Mouse (Mus musculus) heart, postnatal 0 days (tissue): ENCODE measurements at regions not wholly inside any gene's neighbourhood (a gene's known extent, or its start where the extent isn't known, plus 50 kb on each side); places are given as distances from the start of the nearest gene placed in this dataset.

Experiments used
- ATAC-seq: fragments of 200-750 bp; cut with Nextera tagmentation; 2 replicates; pipeline ENCODE4 v1.8.0; 2017; ENCODE audit warnings: low read depth, moderate number of reproducible peaks, moderate library complexity; ENCODE audit not compliant: insufficient read depth
- DNase-seq: peaks from one replicate; pipeline ENCODE4 v3.0.0-alpha.2; 2016; ENCODE audit warnings: low spot score
- H3K27ac ChIP-seq: fragments of 300-500 bp; sonication (generic); 2 replicates; pipeline ENCODE4 v1.5.1; 2014; ENCODE audit warnings: low read depth, mild to moderate bottlenecking
- H3K27me3 ChIP-seq: fragments of 300-500 bp; sonication (generic); 2 replicates; pipeline ENCODE4 v1.6.1; 2014; ENCODE audit warnings: low read length, mixed read lengths; ENCODE audit not compliant: control insufficient read depth, insufficient read depth
- H3K36me3 ChIP-seq: fragments of 300-500 bp; sonication (generic); replicated peaks from 2 replicates; pipeline ENCODE4 v1.6.1; 2014; ENCODE audit warnings: low read length, mixed read lengths; ENCODE audit not compliant: control insufficient read depth, insufficient read depth
- H3K4me1 ChIP-seq: fragments of 300-500 bp; sonication (generic); 2 replicates; pipeline ENCODE4 v1.6.1; 2014; ENCODE audit warnings: antibody characterized with exemption; ENCODE audit not compliant: control insufficient read depth, insufficient read depth
- H3K4me2 ChIP-seq: fragments of 300-500 bp; sonication (generic); 2 replicates; pipeline ENCODE4 v1.6.1; 2014; ENCODE audit warnings: low read depth, mild to moderate bottlenecking, low read length, moderate library complexity
- H3K4me3 ChIP-seq: fragments of 300-500 bp; sonication (generic); 2 replicates; pipeline ENCODE4 v1.5.1; 2014; ENCODE audit warnings: low read depth, low read length
- H3K9ac ChIP-seq: fragments of 300-500 bp; sonication (generic); replicated peaks from 2 replicates; pipeline ENCODE4 v1.6.1; 2014; ENCODE audit warnings: low read depth, low read length, mixed read lengths
- H3K9me3 ChIP-seq: fragments of 300-500 bp; sonication (generic); replicated peaks from 2 replicates; pipeline ENCODE4 v1.6.1; 2016; ENCODE audit warnings: low read length; ENCODE audit not compliant: control insufficient read depth
- CTCF ChIP-seq: IDR thresholded peaks from 2 replicates; pipeline ENCODE4 v1.5.1; 2016; ENCODE audit warnings: antibody characterized with exemption, control low read depth, low read depth
- EP300 ChIP-seq: IDR thresholded peaks from 2 replicates; pipeline ENCODE4 v1.6.1; 2016; ENCODE audit warnings: antibody characterized with exemption, low read depth
- WGBS: fragments of 180-500 bp; shearing (Covaris S2); extraction: QIAGEN DNeasy Blood & Tissue Kit; methylation state at CpG from one replicate; pipeline ENCODE4 v1.1.7; 2014; 5-methylcytosine and 5-hydroxymethylcytosine counted together

DNA sequence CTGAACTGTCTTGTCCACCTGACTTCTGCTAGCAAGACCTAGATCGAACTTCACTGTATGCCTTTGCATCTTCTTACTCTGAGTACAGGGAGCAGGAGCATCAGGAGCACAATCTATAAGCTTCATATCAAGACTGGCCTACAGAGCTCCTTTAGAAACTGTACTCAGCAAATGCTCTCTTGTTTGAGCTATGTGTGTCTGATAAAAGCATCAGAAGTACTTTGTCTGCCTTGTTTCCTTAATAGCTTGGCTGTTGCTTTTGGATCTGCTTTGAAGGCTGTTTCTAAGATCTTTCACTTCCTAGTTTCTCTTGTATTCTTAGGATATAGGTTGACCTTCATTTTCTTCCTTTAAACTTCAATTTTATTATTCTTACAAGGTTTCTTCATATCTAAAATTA is 175.3 kb upstream of the Cypt12 start:
- Histone ChIP-seq H3K36me3 (no peaks in the 10 kb centered on the region), H3K4me3 (no peak overlapping the region), H3K9me3 (no peaks in the 10 kb centered on the region), H3K9ac (no peak overlapping the region), H3K4me1 (no peaks in the 10 kb centered on the region), H3K4me2 (no peak overlapping the region), H3K27me3 (no peaks in the 10 kb centered on the region), H3K27ac (no peak overlapping the region)
- TF ChIP-seq CTCF = no peak
- no peak for TF ChIP-seq EP300
- ATAC-seq (no peak), DNase-seq (no peak)
- WGBS = 65% methylated on average over 1 of the region's 1 CpGs

GRCm38 (mm10) chr3:17779152-17779551 is 169.1 kb upstream of the Cypt12 start:
- WGBS = 49% methylated on average over 3 of the region's 3 CpGs
- H3K4me1 ChIP-seq = 0 out of 2 replicates have a peak, but pooled peaks cover 4% of the 10 kb centered on the region
- H3K4me3 ChIP-seq = no peak overlapping the region
- 0 out of 2 replicates have a peak, but pooled peaks cover 3% of the 10 kb centered on the region for H3K27me3 ChIP-seq
- DNase-seq (no peak), ATAC-seq (no peak)
- no peak overlapping the region for H3K4me2 ChIP-seq
- H3K27ac ChIP-seq = no peak overlapping the region
- no peaks in the 10 kb centered on the region for H3K36me3 ChIP-seq
- no peak for TF ChIP-seq EP300
- no peak for TF ChIP-seq CTCF
- H3K9ac ChIP-seq = no peak overlapping the region
- H3K9me3 ChIP-seq = no peaks in the 10 kb centered on the region

DNA sequence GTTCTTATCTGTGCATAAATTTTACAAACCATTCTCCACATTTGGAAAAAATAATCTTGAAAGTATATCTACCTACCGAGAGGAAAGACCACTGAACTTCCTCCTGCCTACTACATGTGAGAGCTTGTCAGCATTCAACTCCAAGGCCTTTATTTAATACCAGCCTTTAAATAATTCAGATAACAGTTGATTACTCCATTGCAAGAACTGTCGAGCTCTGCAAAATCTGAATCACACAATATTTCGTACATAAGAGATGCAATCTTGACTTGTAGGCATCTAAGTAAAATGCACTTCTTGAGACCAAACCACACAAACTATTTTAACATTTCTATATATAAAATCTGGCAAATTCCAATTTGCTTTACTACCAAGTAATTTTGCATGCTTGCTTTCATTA is 164.1 kb upstream of the Cypt12 start:
- no peak overlapping the region for H3K4me2 ChIP-seq
- peaks cover 49% of the 10 kb centered on the region for H3K27me3 ChIP-seq
- H3K27ac ChIP-seq = no peak overlapping the region
- H3K9ac ChIP-seq = no peak overlapping the region
- H3K9me3 ChIP-seq = no peaks in the 10 kb centered on the region
- no peak for ATAC-seq
- no peaks in the 10 kb centered on the region for H3K36me3 ChIP-seq
- TF ChIP-seq CTCF = no peak
- no peak for TF ChIP-seq EP300
- 65% methylated on average over 3 of the region's 3 CpGs for whole genome bisulfite sequencing
- peaks cover 14% of the 10 kb centered on the region for H3K4me1 ChIP-seq
- H3K4me3 ChIP-seq = no peak overlapping the region
- DNase-seq = no peak

DNA sequence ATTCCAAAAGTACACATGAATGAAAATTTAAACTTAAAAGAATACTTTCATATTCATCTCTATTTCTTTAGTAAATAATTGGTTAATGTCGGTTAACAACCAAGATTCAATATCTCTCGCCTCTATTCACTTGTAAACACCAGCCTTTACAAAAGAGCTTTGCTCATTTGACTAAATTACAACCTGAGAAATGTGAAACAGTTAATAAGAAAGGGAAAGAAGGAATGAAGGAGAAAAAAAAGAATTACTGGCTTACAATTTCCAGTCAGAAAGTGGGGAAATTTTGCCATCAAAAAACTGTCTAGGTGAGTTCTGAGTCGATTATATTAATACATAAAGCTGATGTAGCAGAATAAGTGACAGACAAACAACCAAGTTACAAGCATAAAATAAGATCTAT is 163.6 kb upstream of the Cypt12 start:
- ATAC-seq (no peak), DNase-seq (no peak)
- no peak overlapping the region for H3K27ac ChIP-seq
- no peak overlapping the region for H3K4me2 ChIP-seq
- TF ChIP-seq CTCF = no peak
- TF ChIP-seq EP300 = no peak
- no peak overlapping the region for H3K9ac ChIP-seq
- peaks cover 54% of the 10 kb centered on the region for H3K27me3 ChIP-seq
- H3K9me3 ChIP-seq = no peaks in the 10 kb centered on the region
- H3K36me3 ChIP-seq = no peaks in the 10 kb centered on the region
- no peak overlapping the region for H3K4me3 ChIP-seq
- 55% methylated on average over 3 of the region's 3 CpGs for WGBS
- H3K4me1 ChIP-seq = peaks cover 11% of the 10 kb centered on the region

DNA sequence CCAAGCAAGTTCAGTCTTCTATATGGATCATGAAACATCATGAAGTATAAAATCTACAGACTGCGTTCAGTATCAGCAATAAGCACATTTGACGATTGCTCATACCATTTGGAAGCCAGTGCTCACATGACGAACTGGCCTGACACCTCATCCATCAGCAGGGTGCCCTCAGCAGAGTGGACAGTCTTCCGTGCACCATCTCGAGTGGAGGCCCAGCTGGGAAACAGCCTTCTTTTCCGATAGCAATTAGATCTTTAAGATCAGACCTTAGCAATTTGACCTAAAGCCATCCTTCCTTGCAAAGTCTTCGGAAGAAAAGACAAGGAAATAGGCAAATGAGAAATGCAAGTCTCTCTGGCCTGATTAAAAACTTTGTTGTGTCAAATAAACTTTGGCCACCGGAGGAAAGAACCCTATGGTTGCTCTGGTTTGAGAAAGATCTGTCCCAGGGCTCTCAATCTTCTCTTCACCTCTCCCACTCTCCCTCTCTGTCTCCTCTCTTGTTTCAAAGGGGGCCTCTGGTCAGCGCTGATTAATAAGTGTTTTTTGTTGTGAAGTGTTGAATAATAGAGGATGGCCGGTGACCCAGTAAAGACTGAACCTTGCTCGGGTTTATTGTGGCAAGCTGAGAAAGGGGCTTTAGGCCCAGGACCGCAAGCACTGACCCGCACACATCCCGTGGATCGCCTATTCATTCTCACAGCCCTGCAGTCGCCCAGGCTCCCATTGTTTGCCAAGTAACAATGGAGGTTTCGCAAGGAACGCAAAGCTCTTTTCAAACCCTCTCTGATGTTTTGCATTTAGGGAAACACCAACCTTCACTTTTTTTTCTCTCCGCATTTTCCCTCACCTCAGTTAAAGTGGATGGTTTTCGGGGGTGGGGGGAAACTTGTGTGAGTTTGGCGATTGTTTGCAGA is 162.8 kb upstream of the Cypt12 start:
- Histone ChIP-seq H3K4me2 (peak overlapping the region; percentile 89), H3K4me3 (peak overlapping the region; percentile 50), H3K27me3 (peaks cover 61% of the 10 kb centered on the region), H3K4me1 (peaks cover 11% of the 10 kb centered on the region), H3K9me3 (no peaks in the 10 kb centered on the region), H3K9ac (peak overlapping the region; percentile 41), H3K27ac (no peak overlapping the region), H3K36me3 (no peaks in the 10 kb centered on the region)
- DNase-seq (no peak), ATAC-seq (no peak)
- no peak for TF ChIP-seq EP300
- TF ChIP-seq CTCF = no peak
- WGBS = 17% methylated on average over 21 of the region's 21 CpGs
